Mouse (Mus musculus) left cerebral cortex, adult 18-20 months (tissue): ENCODE measurements around the gene Card11. TPM values are rescaled to one million over a fixed set of nuclear protein-coding genes. Genes with fewer than 3 reads are reported as not detected.

ENCODE experiments used
- DNase-seq, 2 experiments: peaks; one replicate each; pipeline ENCODE4 v3.0.0; 2021 to 2022; ENCODE audit warnings: low spot score in 2 of 2, mixed read lengths in 1 of 2
- total RNA-seq, 2 experiments: library from RNA; stranded (reverse); gene quantifications; 2 replicates each; pipeline ENCODE4 v1.2.3; 2021

Card11 gene
- total RNA-seq, 2 experiments from 2014 or later = 0.37 TPM; not detected in 1

GRCm38 (mm10) chr5:140992093-140993070 is 8.0 kb downstream of the Card11 start:
- no peak for DNase-seq

GRCm38 (mm10) chr5:140985311-140986050 is 14.9 kb downstream of the Card11 start:
- DNase-seq = no peak

- no peak for DNase-seq
These were observed 19.0 kb downstream of the Card11 start for GRCm38 (mm10) chr5:140981370-140981805.

GRCm38 (mm10) chr5:140980783-140981182 is 19.6 kb downstream of the Card11 start:
- DNase-seq = no peak

GRCm38 (mm10) chr5:140980051-140980450 is 20.3 kb downstream of the Card11 start:
- DNase-seq = no peak

GRCm38 (mm10) chr5:140962945-140963344 is 37.4 kb downstream of the Card11 start:
- peak; percentile 59 to 72 for DNase-seq

- no peak for DNase-seq
These were observed 39.6 kb downstream of the Card11 start for GRCm38 (mm10) chr5:140960732-140961131.

GRCm38 (mm10) chr5:140959160-140959559 is 41.2 kb downstream of the Card11 start:
- DNase-seq = peak; percentile 61 to 68

GRCm38 (mm10) chr5:140957106-140957505 is 43.3 kb downstream of the Card11 start:
- no peak for DNase-seq

- no peak for DNase-seq
These were observed 44.7 kb downstream of the Card11 start for GRCm38 (mm10) chr5:140955666-140956065.

GRCm38 (mm10) chr5:140951801-140952200 is 48.6 kb downstream of the Card11 start:
- DNase-seq = no peak

- DNase-seq = peak; percentile 64 to 72
These were observed 52.4 kb downstream of the Card11 start for GRCm38 (mm10) chr5:140948009-140948408.

GRCm38 (mm10) chr5:140946034-140946433 is 54.3 kb downstream of the Card11 start:
- no peak for DNase-seq

GRCm38 (mm10) chr5:140944382-140945125 is 55.8 kb downstream of the Card11 start:
- no peak for DNase-seq

- peak; percentile 28 to 41 for DNase-seq
These were observed 59.4 kb downstream of the Card11 start for GRCm38 (mm10) chr5:140940923-140941491.

GRCm38 (mm10) chr5:140940257-140940922 is 60.0 kb downstream of the Card11 start:
- DNase-seq = no peak

GRCm38 (mm10) chr5:140936816-140937215 is 63.6 kb downstream of the Card11 start:
- no peak for DNase-seq

- no peak for DNase-seq
These were observed 64.5 kb downstream of the Card11 start for GRCm38 (mm10) chr5:140935848-140936247.

- DNase-seq = no peak
These were observed 65.6 kb downstream of the Card11 start for GRCm38 (mm10) chr5:140934639-140935315.
